Mouse (Mus musculus): ENCODE data around the gene Sf3a1.

The Sf3a1 gene

DNA sequence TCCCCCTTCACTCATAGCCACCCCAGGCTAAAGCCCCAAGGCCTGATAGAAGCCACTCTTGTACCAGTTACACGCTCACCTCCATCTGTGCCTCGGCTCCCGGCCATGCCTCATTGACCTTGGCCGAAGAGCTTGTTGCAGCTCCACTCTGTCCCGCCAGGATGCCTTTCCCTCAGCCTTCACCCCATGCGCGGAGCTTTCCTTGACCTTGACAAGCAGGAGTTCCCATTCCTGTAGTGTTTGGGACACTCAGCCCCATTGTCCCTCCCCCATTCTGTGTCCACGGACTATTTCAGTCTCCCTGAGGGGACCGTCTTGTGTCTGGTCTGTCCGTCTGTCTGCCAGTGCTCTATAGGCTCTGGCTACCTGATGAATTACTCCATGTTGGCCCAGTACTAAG is 53.0 kb downstream of the Sf3a1 start:
- ATAC-seq (ENCODE audit: insufficient number of reproducible peaks, low FRiP score, low TSS enrichment): no peak

DNA sequence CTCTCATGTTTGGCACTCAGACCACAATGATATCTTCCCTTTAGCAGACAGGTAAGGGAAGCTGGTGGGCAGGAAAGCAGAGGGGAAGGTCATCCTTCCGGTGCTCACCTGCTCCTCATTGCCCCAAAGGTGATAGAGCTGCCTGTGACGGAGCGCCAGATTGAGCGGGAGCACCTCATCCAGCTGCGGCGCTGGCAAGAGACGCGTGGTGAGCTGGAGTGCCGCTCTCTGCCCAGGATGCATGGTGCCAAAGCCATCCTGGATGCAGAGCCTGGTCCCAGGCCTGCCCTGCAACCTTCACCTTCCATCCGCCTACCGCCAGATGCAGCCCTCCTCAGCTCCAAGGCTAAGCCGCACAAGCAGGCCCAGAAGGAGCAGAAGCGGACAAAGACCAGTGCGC is 54.4 kb downstream of the Sf3a1 start:
- ATAC-seq (ENCODE audit: insufficient number of reproducible peaks, low FRiP score, low TSS enrichment): no peak

DNA sequence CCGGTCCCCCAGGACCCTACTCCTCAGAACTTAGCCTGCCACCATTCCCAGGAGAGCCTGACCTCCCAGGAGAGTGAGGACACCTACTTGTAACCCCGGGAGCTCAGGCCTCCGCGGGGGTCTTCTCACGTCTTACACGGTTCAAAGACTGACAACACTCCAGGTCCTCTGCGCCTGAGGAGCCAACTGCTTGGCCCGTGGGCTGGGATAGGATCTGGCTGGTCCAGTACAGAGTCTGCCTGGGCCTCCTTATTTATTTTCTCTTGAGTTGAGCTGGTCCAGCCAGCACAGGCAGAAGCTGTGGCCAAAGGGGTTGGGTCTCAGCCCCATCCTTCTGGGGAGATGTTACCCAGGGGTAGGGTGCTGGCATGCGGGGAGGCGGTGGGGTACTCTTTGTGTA is 54.9 kb downstream of the Sf3a1 start:
- ATAC-seq (ENCODE audit: insufficient number of reproducible peaks, low FRiP score, low TSS enrichment): no peak

DNA sequence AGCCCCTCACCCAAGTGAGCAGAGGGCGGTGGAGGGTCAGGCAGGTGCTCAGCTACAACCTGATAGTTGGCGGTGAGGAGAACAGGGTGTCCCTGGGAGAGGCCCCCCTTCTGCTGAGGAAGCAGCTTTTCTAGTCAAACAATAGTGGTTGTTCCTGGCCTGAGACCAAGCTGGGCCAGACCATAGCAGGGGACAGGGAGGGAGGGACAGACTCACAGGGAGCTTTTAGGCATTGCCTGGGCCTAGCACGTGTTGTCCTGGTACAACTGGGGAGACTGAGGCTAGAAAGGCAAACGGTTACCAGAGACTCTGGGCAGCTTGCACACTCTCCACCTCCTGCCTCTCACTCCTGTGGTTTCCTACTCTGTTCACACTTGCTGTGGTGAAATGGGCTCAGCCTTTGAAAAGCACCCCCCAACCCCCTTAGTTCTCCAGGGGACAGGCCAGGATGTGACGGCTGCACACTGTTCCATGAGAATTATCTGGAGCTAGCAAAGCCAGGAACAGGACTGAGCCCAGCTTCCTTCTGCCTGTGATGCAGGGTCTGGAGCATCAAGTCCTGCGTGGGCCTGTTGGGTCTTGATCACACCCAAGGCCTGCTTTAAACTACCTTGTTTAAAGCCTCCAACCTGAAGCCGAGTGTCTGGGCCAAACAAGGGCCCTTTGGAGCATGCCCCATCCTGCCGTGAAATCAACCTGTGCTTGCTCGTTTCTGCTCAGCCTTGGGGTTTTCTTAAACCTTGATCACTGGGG is 56.3 kb downstream of the Sf3a1 start:
- ATAC-seq (ENCODE audit: insufficient number of reproducible peaks, low FRiP score, low TSS enrichment): no peak

DNA sequence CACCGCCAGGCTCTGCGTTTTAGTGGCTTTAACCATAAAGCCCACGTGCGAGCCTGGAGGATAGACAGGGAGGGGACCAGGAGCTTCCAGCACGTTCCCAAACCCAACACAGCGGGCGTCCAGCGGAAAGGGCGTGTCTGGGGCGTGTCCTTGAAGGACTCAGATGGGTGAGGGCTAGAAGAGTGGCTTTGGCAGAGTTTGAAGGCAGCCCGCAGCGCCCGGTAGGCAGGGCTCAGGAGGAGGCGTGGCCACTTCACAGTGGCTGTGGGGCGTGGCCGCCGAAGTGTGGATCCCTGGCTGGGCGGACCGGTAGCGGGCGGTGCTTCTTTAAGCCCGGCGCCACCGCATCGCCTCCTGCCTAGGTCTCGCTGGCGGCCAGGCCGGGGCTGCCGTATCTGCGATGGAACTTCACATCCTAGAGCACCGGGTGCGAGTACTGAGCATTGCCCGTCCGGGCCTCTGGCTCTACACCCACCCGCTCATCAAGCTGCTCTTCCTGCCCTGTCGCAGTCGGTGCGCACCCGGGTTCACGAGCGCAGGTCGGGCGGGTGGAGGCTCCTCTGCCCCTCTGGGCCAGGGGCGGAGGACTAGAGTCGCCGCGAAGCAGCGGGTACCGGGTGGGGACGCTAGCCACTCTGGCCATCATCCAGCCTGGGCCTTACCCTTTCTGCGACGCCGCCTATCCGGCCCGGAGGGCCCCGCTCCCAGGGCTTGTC is 57.9 kb downstream of the Sf3a1 start, which contains the start of gene Castor1:
Gene Castor1, plus strand, starts transcription at position 312 of the 716 bp plus-strand sequence.
- no peak for ATAC-seq (ENCODE audit: insufficient number of reproducible peaks, low FRiP score, low TSS enrichment)

DNA sequence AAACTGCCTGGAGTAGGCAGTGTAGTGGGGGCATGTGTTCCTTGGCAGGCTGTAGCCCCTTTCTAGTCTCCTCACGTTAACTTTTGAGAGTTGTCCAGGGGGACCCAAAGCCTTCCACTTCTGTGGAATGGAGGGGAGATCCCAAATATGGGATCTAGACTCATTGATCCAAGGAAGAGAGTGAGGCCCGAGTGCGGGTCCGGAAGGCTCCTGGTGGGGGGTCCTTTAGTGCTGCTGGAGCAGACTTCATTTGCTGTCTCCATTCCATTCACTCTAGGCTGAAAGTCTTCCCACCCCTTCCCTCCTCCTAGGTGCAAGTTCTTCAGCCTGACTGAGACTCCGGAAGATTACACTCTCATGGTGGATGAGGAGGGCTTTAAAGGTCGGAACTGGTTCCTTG is 58.5 kb downstream of the Sf3a1 start:
- no peak for ATAC-seq (ENCODE audit: insufficient number of reproducible peaks, low FRiP score, low TSS enrichment)

DNA sequence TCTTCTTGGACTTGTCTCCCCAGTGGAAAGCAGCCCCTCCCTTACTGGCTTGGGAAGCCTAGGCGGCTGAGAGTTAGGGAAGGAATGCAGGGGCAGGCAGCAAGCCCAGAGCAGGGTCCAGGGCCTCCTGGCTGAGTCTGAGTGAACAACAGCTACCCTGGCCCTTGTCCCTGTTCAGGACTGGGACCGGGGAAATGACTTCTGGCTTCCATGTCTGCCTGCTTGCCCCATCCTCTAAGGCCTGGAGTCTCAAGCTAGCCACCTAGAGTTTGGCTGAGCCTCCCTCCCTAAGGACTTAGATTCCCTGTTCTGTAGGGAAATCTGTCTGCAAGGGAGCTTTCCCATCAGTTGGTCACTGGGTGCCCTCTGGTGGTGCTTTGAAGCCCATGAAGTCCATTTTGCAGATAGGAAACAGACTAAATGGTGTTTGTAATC is 59.2 kb downstream of the Sf3a1 start:
- no peak for ATAC-seq (ENCODE audit: insufficient number of reproducible peaks, low FRiP score, low TSS enrichment)

DNA sequence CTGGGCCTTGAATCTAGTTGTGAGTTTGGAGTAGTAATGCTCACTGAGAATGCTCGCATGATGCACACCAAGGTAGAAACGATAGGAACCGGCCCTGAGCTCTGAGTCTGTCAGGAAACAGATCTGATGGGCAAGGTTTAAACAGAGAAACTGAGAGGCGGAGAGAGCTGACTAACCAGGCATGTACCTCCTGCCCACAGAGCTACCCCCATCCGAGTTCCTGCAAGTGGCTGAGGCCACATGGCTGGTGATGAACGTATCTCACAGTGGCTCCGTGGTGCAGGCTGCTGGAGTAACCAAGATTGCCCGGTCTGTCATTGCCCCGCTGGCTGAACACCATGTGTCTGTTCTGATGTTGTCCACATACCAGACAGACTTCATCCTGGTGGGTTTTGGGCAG is 59.8 kb downstream of the Sf3a1 start:
- no peak for ATAC-seq (ENCODE audit: insufficient number of reproducible peaks, low FRiP score, low TSS enrichment)

DNA sequence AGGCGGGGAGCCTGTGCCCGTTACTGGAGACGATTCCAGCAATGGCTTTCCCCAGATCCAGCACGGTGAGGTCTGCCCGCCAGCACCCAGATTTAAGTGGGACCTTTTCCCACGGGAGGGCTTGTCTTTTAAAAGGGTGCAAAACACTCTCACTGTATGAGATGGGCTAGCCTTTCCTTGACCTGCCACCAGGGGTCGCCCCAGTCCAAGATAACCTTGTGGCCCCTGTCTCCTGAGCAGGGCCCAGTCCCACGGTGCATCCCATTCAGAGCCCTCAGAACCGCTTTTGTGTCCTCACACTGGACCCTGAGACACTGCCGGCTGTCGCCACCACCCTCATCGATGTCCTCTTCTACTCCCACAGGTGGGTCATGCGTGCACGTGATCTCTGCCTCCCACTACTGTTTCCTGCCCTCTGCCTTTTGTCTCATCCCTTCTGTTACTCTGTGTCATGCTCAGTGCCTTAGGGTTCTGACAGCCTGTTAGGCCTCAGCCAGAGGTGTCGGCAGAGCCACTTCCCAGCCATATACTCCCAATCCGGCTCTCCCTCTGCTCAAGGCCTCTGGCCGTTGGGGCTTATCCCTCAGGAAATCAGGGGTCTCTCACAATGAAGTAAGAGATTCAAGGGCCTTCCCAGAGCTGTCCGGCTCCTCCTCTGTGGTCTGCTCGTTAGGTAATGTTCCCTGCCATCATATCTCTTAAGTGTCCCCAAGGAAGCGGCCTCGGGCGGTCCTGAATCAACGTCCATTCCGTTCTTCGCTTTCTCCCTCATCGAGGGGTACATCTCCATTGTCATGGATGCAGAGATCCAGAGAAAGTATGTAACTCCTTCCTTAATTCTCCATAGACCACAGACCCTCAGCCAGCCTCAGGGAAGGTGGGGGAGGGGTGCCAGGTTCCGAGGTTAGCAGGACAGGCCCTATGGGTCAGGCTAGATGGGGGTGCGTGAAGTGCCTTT is 60.6 kb downstream of the Sf3a1 start:
- ATAC-seq (ENCODE audit: insufficient number of reproducible peaks, low FRiP score, low TSS enrichment): 0 out of 2 replicates have a peak, but pooled peaks have one; percentile 43

DNA sequence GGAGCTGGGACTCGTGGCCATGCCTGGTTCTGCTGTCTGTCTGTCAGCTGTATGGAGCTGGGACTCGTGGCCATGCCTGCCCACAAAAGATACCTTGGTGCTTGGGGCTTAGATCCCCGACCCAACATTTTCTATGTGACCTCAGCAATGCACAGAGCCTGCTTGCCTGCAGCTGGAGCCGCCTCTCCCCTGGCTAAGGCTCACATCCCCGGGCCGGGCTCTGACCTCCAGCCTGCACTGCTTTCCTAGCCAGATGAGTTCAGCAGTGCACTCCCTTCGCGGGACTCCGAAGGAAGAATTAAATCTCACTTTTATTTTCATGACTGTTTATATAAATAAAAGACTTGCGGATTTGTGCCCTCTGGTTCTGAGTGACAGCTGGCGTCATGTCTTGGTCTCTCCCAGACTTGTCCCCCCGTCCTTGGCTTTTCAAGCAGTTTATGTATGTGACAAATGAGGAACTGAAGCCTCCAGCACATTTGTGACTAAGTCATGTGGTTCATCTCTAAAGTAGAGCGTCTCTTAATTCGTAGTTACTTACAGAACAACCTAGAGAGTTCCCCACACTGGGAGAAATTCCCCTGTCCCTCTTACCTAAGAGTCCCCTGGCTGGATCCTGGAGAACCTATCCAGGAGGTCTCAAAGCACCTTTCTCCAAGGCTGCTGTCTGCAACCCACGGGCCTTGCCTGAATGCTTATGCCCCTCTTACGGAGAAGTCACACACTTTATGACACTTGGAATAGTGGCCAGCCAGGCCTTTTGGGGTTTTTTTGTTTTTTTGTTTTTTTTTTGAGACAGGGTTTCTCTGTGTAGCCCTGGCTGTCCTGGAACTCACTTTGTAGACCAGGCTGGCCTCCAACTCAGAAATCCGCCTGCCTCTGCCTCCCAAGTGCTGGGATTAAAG is 62.1 kb downstream of the Sf3a1 start:
- ATAC-seq (ENCODE audit: insufficient number of reproducible peaks, low FRiP score, low TSS enrichment): no peak

DNA sequence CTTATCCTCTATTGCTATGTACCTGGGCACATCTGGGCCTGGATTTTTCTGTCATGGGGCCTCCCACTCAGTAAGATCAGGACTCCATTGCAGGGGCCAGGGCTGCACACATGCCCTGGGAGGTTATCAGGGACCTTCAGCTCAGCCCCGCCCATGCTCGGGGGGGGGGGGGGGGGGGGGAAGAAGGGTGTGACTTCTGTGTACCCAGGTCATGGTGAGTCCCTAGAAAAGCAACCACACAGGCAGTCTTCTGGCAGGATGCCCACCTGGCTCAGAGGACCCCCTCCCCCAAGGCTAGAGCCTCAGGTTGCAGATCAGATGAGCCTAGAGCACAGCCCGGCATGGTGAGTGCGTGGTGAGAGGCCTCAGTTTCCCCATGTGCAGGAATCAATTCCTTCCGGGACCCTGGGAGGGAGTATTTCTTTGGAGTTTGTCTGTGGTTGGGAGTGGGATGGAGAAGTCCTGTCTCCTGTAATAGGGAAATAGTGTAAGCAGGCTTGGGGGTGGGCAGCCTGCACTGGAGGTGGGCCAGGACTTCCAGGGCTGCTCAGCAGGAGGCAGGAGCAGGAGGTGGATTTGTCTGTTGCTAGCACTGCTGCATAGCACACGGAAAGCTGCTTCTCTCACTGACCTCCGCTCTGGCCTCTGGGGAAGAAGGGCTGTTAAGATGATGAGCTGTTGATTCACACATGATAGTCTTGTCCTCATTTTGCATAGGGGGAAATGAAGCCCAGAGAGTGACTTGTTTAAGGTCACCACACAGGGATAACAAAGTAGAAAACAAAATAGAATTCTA is 63.4 kb downstream of the Sf3a1 start:
- no peak for ATAC-seq (ENCODE audit: insufficient number of reproducible peaks, low FRiP score, low TSS enrichment)

DNA sequence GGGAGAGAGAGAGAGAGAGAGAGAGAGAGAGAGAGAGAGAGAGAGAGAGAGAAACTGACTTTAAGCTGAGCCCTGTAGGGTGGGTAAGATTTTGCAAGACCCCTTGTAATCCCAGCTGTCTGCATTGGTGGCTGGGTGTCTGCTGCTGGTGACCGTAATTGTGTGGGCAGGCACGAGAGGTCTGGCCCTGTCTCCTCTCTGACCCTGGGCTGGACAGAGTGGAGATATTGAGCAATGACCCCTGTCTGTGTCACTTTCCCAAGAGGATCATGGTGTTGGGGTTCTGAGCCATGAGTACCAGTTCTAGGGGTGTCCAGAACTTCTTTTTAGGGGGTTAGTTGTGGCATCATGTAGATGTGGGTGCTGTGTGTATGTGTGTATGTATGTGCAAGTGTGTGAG is 64.1 kb downstream of the Sf3a1 start:
- no peak for ATAC-seq (ENCODE audit: insufficient number of reproducible peaks, low FRiP score, low TSS enrichment)

DNA sequence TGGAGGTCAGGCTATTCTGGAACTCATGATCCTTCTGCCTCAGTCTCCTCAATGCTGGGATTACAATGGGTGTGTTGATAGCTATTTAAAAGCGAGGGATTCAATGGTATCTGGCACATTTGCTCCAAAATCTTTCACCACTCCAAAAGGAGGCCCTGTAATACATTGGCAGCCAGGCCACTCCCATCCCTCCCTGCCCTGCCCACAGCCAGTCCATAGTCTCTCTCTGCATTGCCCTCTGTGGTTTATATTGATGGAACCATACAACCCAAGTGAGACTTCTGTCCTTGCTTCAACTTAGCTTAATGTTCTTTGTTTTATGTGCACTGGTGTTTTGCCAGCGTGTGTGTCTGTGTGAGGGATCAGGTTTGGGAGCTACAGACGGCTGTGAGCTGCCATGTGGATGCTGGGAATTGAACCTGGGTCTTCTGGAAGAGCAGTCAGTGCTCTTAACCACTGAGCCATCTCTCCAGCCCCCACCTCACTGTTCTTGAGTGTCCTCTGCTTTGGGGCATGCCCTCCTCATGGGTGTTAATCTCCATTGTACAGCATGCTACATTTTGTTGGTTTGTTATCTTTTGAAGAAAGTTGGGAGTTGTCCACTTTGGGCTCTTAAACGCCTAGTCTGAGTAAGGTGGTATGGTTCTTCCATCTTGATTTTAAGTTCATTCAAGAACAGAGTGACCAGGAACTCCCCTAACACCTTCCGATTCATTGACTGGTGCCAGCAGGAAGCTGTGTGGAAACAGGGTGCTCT is 66.6 kb downstream of the Sf3a1 start:
- ATAC-seq (ENCODE audit: insufficient number of reproducible peaks, low FRiP score, low TSS enrichment): no peak

DNA sequence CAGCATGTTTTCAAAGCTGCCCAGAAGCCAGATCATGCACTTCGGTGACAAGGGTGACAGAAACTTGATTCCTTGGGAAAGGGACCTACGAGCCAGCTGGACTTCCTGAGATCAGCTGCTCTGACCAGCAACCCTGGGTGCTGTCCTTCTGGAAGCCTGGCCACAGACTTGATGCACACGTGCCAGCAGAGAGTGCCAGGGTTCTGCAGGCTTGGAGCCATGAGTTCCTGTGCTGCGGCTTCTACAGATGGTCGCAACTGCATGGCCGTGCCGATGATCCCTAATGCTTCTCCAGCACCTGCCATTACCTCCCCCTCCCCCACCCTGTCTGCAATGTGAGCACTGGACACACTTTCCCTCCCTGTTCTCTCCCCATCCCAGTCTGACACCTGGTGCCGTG is 68.3 kb downstream of the Sf3a1 start:
- peak; percentile 86 for ATAC-seq (ENCODE audit: insufficient number of reproducible peaks, low FRiP score, low TSS enrichment)

DNA sequence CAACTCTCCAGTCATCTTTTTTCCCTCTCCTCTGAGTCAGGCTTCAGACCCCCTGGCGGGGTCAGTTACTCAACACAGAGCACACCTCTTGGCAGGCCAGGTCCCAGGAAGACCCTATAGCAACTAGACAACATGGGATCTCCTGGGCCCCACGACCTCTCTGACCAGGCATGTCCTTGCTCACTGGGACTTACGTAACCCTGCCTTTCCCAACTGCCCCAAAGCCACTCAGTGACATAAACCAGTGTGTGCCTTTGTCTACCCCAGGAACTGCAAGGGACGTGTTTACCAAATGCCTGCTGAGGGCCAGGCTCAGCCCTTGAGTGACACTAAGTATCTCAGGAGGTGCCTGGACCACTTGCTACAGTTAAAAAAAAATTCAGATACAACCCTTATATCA is 69.7 kb downstream of the Sf3a1 start:
- ATAC-seq (ENCODE audit: insufficient number of reproducible peaks, low FRiP score, low TSS enrichment): no peak

DNA sequence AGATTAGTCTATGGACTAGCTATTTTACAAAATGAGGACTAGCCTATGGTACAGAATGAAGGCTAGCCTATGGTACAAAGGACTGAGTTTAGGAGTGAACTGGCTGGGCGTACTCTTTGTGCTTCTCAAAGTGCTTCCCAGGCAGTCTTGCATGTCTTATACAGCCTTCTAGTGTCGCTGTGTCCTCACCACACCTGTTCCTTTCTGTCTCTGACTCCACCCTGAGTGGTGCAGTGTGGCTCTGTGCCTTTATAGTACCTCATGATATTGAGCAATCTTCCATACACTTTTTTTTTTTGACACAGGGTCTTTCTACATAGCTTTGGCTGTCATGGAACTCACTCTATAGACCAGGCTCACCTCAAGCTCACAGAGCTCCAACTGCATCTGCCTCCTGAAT is 71.3 kb downstream of the Sf3a1 start:
- no peak for ATAC-seq (ENCODE audit: insufficient number of reproducible peaks, low FRiP score, low TSS enrichment)

Data from cerebellum, adult (tissue).